Mouse (Mus musculus): ENCODE data around the gene BC048679. TPM values are rescaled to one million over a fixed set of nuclear protein-coding genes. Genes with fewer than 3 reads are reported as not detected.

The BC048679 gene
- not detected in 2 replicates for polyA plus RNA-seq (2015; fragmentation: Nextera tagmentation; extraction: Ambion mirVana)

- H3K4me1 ChIP-seq (replicated peaks; ENCODE audit: control insufficient read depth, insufficient read depth, low read length) = no peaks in the 10 kb centered on the region; the same call in 1 of the 2 replicates
- TF ChIP-seq CTCF (IDR thresholded peaks at IDR 0.05; ENCODE audit: low read depth) = no peak
These were observed at the start of gene BC048679 for GRCm38 (mm10) chr7:81498181-81498580. Gene BC048679, minus strand, starts transcription at chr7:81498281.

GRCm38 (mm10) chr7:81542934-81543333 lies 44.9 kb upstream of the BC048679 start:
- H3K4me1 ChIP-seq (replicated peaks; ENCODE audit: control insufficient read depth, insufficient read depth, low read length) = no peaks in the 10 kb centered on the region
- no peak for TF ChIP-seq CTCF (IDR thresholded peaks at IDR 0.05; ENCODE audit: low read depth)
- H3K9me3 ChIP-seq (ENCODE audit: control insufficient read depth) = no peaks in the 10 kb centered on the region
- no peak overlapping the region for H3K9ac ChIP-seq (ENCODE audit: low read depth, low read length)
- no peaks in the 10 kb centered on the region for H3K27me3 ChIP-seq (replicated peaks; ENCODE audit: control insufficient read depth, insufficient read depth, low read length)
- no peak overlapping the region for H3K4me2 ChIP-seq (replicated peaks; ENCODE audit: low read depth)
- WGBS = 50% methylated on average over 8 of the region's 8 CpGs
- H3K27ac ChIP-seq (ENCODE audit: low read depth, low read length) = no peak overlapping the region
- H3K4me3 ChIP-seq (ENCODE audit: low read depth, low read length) = no peak overlapping the region
- ATAC-seq = no peak
- no peaks in the 10 kb centered on the region for H3K36me3 ChIP-seq (ENCODE audit: control insufficient read depth, insufficient read depth)

More at GRCm38 (mm10) chr7:81498181-81498580, at the start of gene BC048679:
- Histone ChIP-seq H3K27ac (ENCODE audit: low read depth, low read length) (no peak within 1 kb of the TSS), H3K27me3 (replicated peaks; ENCODE audit: control insufficient read depth, insufficient read depth, low read length) (peaks cover 17% of the 10 kb centered on the region; the same call in 1 of the 2 replicates), H3K4me3 (ENCODE audit: low read depth, low read length) (no peak within 1 kb of the TSS), H3K4me2 (replicated peaks; ENCODE audit: low read depth) (no peak within 1 kb of the TSS), H3K9ac (ENCODE audit: low read depth, low read length) (no peak within 1 kb of the TSS), H3K36me3 (ENCODE audit: control insufficient read depth, insufficient read depth) (no peaks in the 10 kb centered on the region), H3K9me3 (ENCODE audit: control insufficient read depth) (no peaks in the 10 kb centered on the region)
- ATAC-seq = no peak
- 56% methylated on average over 7 of the region's 7 CpGs for WGBS

GRCm38 (mm10) chr7:81541924-81542524 lies 43.9 kb upstream of the BC048679 start:
- Histone ChIP-seq H3K27me3 (replicated peaks; ENCODE audit: control insufficient read depth, insufficient read depth, low read length) (no peaks in the 10 kb centered on the region), H3K4me1 (replicated peaks; ENCODE audit: control insufficient read depth, insufficient read depth, low read length) (no peaks in the 10 kb centered on the region), H3K4me3 (ENCODE audit: low read depth, low read length) (no peak overlapping the region), H3K27ac (ENCODE audit: low read depth, low read length) (no peak overlapping the region), H3K4me2 (replicated peaks; ENCODE audit: low read depth) (no peak overlapping the region), H3K9ac (ENCODE audit: low read depth, low read length) (no peak overlapping the region), H3K9me3 (ENCODE audit: control insufficient read depth) (no peaks in the 10 kb centered on the region), H3K36me3 (ENCODE audit: control insufficient read depth, insufficient read depth) (no peaks in the 10 kb centered on the region)
- 86% methylated on average over 7 of the region's 7 CpGs for WGBS
- no peak for TF ChIP-seq CTCF (IDR thresholded peaks at IDR 0.05; ENCODE audit: low read depth)
- ATAC-seq = no peak

GRCm38 (mm10) chr7:81540999-81541398 lies 42.9 kb upstream of the BC048679 start:
- no peaks in the 10 kb centered on the region for H3K27me3 ChIP-seq (replicated peaks; ENCODE audit: control insufficient read depth, insufficient read depth, low read length)
- H3K9me3 ChIP-seq (ENCODE audit: control insufficient read depth) = no peaks in the 10 kb centered on the region
- ATAC-seq = no peak
- no peak overlapping the region for H3K9ac ChIP-seq (ENCODE audit: low read depth, low read length)
- no peak overlapping the region for H3K4me2 ChIP-seq (replicated peaks; ENCODE audit: low read depth)
- 0 out of 2 replicates have a peak, but pooled peaks cover under 1% of the 10 kb centered on the region for H3K36me3 ChIP-seq (ENCODE audit: control insufficient read depth, insufficient read depth)
- TF ChIP-seq CTCF (IDR thresholded peaks at IDR 0.05; ENCODE audit: low read depth) = no peak
- no peak overlapping the region for H3K4me3 ChIP-seq (ENCODE audit: low read depth, low read length)
- no peaks in the 10 kb centered on the region for H3K4me1 ChIP-seq (replicated peaks; ENCODE audit: control insufficient read depth, insufficient read depth, low read length)
- 65% methylated on average over 1 of the region's 1 CpGs for WGBS
- H3K27ac ChIP-seq (ENCODE audit: low read depth, low read length) = no peak overlapping the region

GRCm38 (mm10) chr7:81539565-81539964 lies 41.5 kb upstream of the BC048679 start:
- 54% methylated on average over 2 of the region's 2 CpGs for WGBS
- no peak overlapping the region for H3K4me3 ChIP-seq (ENCODE audit: low read depth, low read length)
- TF ChIP-seq CTCF (IDR thresholded peaks at IDR 0.05; ENCODE audit: low read depth) = no peak
- H3K4me2 ChIP-seq (replicated peaks; ENCODE audit: low read depth) = no peak overlapping the region
- 0 out of 2 replicates have a peak, but pooled peaks cover 7% of the 10 kb centered on the region for H3K36me3 ChIP-seq (ENCODE audit: control insufficient read depth, insufficient read depth)
- H3K9ac ChIP-seq (ENCODE audit: low read depth, low read length) = no peak overlapping the region
- H3K27ac ChIP-seq (ENCODE audit: low read depth, low read length) = no peak overlapping the region
- H3K9me3 ChIP-seq (ENCODE audit: control insufficient read depth) = no peaks in the 10 kb centered on the region
- H3K27me3 ChIP-seq (replicated peaks; ENCODE audit: control insufficient read depth, insufficient read depth, low read length) = no peaks in the 10 kb centered on the region
- ATAC-seq = no peak
- no peaks in the 10 kb centered on the region for H3K4me1 ChIP-seq (replicated peaks; ENCODE audit: control insufficient read depth, insufficient read depth, low read length)

GRCm38 (mm10) chr7:81538070-81538675 lies 40.1 kb upstream of the BC048679 start:
- H3K9ac ChIP-seq (ENCODE audit: low read depth, low read length) = no peak overlapping the region
- no peaks in the 10 kb centered on the region for H3K27me3 ChIP-seq (replicated peaks; ENCODE audit: control insufficient read depth, insufficient read depth, low read length)
- 79% methylated on average over 2 of the region's 2 CpGs for WGBS
- no peak overlapping the region for H3K4me2 ChIP-seq (replicated peaks; ENCODE audit: low read depth)
- H3K27ac ChIP-seq (ENCODE audit: low read depth, low read length) = no peak overlapping the region
- H3K36me3 ChIP-seq (ENCODE audit: control insufficient read depth, insufficient read depth) = peaks cover 19% of the 10 kb centered on the region
- TF ChIP-seq CTCF (IDR thresholded peaks at IDR 0.05; ENCODE audit: low read depth) = no peak
- no peaks in the 10 kb centered on the region for H3K9me3 ChIP-seq (ENCODE audit: control insufficient read depth)
- H3K4me1 ChIP-seq (replicated peaks; ENCODE audit: control insufficient read depth, insufficient read depth, low read length) = no peaks in the 10 kb centered on the region
- no peak overlapping the region for H3K4me3 ChIP-seq (ENCODE audit: low read depth, low read length)
- no peak for ATAC-seq
